Mouse (Mus musculus) intestine, postnatal 0 days (tissue): ENCODE measurements around the gene Srek1ip1. TPM values are rescaled to one million over a fixed set of nuclear protein-coding genes. Genes with fewer than 3 reads are reported as not detected.

Experiments
- ATAC-seq: fragments of 200-750 bp; cut with Nextera tagmentation; 2 replicates; pipeline ENCODE4 v1.8.0; 2017; ENCODE audit warnings: mild to moderate bottlenecking, moderate TSS enrichment, moderate library complexity
- H3K27ac ChIP-seq: fragments of 300-500 bp; sonication (generic); 2 replicates; pipeline ENCODE4 v1.5.1; 2014; ENCODE audit warnings: mild to moderate bottlenecking, low read depth, low read length, moderate library complexity
- H3K27me3 ChIP-seq: fragments of 300-500 bp; sonication (generic); replicated peaks from 2 replicates; pipeline ENCODE4 v1.6.1; 2014; ENCODE audit warnings: low read length, mixed read lengths; ENCODE audit not compliant: control insufficient read depth, insufficient read depth
- H3K36me3 ChIP-seq: fragments of 300-500 bp; sonication (generic); 2 replicates; pipeline ENCODE4 v1.6.1; 2014; ENCODE audit warnings: mild to moderate bottlenecking, moderate library complexity; ENCODE audit not compliant: control insufficient read depth, insufficient read depth
- H3K4me1 ChIP-seq: fragments of 300-500 bp; sonication (generic); replicated peaks from 2 replicates; pipeline ENCODE4 v1.6.1; 2014; ENCODE audit warnings: antibody characterized with exemption, low read length, mixed read lengths; ENCODE audit not compliant: control insufficient read depth, insufficient read depth
- H3K4me2 ChIP-seq: fragments of 300-500 bp; sonication (generic); replicated peaks from 2 replicates; pipeline ENCODE4 v1.6.1; 2014; ENCODE audit warnings: low read depth, mild to moderate bottlenecking, moderate library complexity
- H3K4me3 ChIP-seq: fragments of 300-500 bp; sonication (generic); 2 replicates; pipeline ENCODE4 v1.5.1; 2014; ENCODE audit warnings: low read depth, low read length
- H3K9ac ChIP-seq: fragments of 300-500 bp; sonication (generic); 2 replicates; pipeline ENCODE4 v1.6.1; 2014; ENCODE audit warnings: mild to moderate bottlenecking, low read depth, low read length
- H3K9me3 ChIP-seq: fragments of 300-500 bp; sonication (generic); 2 replicates; pipeline ENCODE4 v1.6.1; 2016; ENCODE audit warnings: mixed run types; ENCODE audit not compliant: control insufficient read depth
- CTCF ChIP-seq: sonication (generic); IDR thresholded peaks from 2 replicates; pipeline ENCODE4 v1.5.1; 2016; ENCODE audit warnings: low read depth, mild to moderate bottlenecking, control low read depth, antibody characterized with exemption, moderate library complexity
- WGBS: fragments of 180-500 bp; shearing (Covaris S2); extraction: QIAGEN DNeasy Blood & Tissue Kit; methylation state at CpG from one replicate; pipeline ENCODE4 v1.1.7; 2014; 5-methylcytosine and 5-hydroxymethylcytosine counted together
- polyA plus RNA-seq: library from polyadenylated mRNA; unstranded; fragments of >200 nt; fragmentation: Nextera tagmentation; extraction: Ambion mirVana; gene quantifications from 2 replicates; pipeline ENCODE4 v1.2.1, GENCODE M21; 2015

Srek1ip1 gene
- polyA plus RNA-seq, 1 experiment from 2014 or later = 23.3 TPM

DNA sequence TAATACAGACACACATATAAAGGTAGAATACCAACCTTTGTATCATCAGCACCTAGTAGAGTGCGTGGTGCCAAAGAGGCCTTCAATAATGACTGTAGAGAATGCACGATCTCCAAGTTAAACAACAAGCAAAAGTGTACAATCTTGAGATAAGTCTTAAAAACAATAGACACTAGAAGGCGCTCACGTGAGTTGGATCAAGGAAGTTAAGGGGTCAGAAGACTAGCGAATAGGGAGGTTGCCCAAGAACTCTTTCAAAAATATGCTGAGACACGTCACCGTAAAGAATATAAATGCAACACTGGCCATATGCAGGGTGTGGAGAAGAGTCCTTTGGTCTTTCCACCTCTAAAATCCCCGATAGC lies 24.0 kb downstream of the Srek1ip1 start:
- Histone ChIP-seq H3K4me3 (peak overlapping the region; percentile 93), H3K9me3 (no peaks in the 10 kb centered on the region), H3K9ac (peak overlapping the region; percentile 85), H3K27me3 (no peaks in the 10 kb centered on the region), H3K4me2 (peak overlapping the region; percentile 76), H3K27ac (peak overlapping the region; percentile 82), H3K4me1 (0 out of 2 replicates have a peak, but pooled peaks cover 4% of the 10 kb centered on the region), H3K36me3 (no peaks in the 10 kb centered on the region)
- 5% methylated on average over 8 of the region's 8 CpGs for WGBS
- no peak for ATAC-seq
- peak; percentile 39 for TF ChIP-seq CTCF

DNA sequence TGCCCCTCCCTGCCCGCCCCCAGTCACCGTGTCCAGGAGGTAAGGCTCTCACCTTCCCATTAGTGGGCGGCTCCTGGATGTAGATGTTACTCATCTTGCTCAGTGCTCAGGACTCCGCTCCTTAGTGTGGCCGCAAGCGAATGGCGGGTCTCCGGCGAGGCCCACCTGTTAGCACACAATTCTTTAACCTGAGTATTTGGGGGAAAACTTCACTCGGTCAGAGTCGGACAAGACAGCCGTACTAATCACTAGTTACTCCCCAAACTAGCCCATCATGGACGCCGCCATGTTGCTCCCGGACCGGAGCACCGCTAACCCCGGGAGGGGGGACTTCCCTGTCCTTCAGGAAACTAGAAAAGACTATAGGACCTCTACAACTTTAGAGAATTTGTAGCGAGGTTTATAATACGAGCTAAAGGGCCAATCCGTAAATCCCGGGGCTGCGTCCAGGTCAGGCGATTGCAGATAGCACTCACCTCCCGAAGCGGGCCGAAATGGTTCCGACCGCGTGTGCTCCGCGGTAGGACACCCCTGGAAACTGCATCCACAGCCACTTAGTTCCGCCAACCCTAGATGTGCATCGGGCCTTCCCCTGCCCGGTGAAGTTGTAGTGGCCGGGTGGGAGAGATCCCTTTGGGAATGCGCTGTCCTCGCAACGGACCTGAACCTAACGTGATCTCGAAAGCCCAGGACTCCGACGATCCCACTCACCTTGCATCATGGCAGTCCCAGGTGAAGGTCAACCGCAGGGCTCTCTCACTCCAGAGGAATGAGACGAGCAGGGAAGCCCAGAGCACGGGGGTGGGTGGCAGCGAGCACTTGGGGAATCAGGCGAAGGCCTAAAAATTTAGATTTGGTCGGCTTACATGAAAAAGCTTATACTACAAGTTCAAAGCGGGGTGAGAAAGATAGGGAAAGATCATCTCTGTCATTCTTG lies 24.6 kb downstream of the Srek1ip1 start, which contains the start of gene Cwc27:
Cwc27 (minus strand) TSS at position 508 of the 937 bp plus-strand sequence.
- no peaks in the 10 kb centered on the region for H3K36me3 ChIP-seq
- under 1% methylated on average over 50 of the region's 50 CpGs for WGBS
- H3K4me1 ChIP-seq = 0 out of 2 replicates have a peak, but pooled peaks cover 4% of the 10 kb centered on the region
- peak within 1 kb of the TSS; percentile 85 for H3K9ac ChIP-seq
- H3K4me2 ChIP-seq = peak within 1 kb of the TSS; percentile 76
- no peaks in the 10 kb centered on the region for H3K27me3 ChIP-seq
- H3K4me3 ChIP-seq = peak within 1 kb of the TSS; percentile 93
- 0 out of 2 replicates have a peak, but pooled peaks have one; percentile 5 for TF ChIP-seq CTCF
- peak within 1 kb of the TSS; percentile 82 for H3K27ac ChIP-seq
- no peaks in the 10 kb centered on the region for H3K9me3 ChIP-seq
- peak; percentile 94 for ATAC-seq

DNA sequence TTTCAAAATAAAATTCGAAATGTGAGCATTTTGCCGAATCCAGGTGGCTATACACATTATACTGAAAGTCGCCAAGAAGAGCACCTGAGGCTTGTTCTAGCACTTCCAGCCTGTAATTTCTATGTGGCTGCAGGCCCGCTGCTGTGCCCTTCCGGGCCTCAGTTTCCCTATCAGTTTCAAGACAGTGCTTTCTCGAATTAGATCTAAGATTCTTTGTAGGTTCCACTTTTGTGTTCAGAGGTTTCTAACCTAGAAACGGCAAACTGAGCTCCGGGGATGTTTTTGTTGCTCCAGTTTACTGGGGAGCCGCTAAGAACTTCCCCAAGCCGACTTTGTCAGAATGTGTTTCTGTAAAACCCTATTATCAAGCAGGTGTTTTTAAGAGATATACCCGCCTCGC lies 25.4 kb downstream of the Srek1ip1 start:
- H3K9ac ChIP-seq = peak overlapping the region; percentile 85
- H3K4me2 ChIP-seq = peak overlapping the region; percentile 76
- peak overlapping the region; percentile 93 for H3K4me3 ChIP-seq
- no peak for TF ChIP-seq CTCF
- H3K9me3 ChIP-seq = no peaks in the 10 kb centered on the region
- no peaks in the 10 kb centered on the region for H3K36me3 ChIP-seq
- H3K27ac ChIP-seq = no peak overlapping the region; the same call in 1 of the 2 replicates
- WGBS = 36% methylated on average over 12 of the region's 12 CpGs
- H3K27me3 ChIP-seq = no peaks in the 10 kb centered on the region
- ATAC-seq = no peak
- H3K4me1 ChIP-seq = 0 out of 2 replicates have a peak, but pooled peaks cover 4% of the 10 kb centered on the region

DNA sequence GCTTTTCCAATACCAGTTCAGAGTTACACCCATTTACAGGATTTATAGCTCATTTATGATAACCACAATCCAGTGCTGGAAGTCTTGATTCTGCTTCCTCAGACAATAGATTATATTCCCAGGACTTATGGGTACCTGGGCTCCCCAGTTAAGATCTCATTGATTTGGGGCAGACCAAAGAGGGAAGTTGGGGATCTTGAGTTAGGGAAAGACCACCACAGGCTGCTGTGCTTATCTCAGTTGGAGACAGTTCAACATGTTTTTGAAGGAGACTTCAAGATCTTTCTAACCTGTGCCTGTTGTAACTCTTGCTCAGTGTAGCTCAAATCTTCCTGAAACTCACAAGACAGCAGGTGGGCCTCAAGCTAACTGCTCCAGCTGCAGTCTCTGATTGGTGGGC lies 28.9 kb downstream of the Srek1ip1 start:
- ATAC-seq = no peak

DNA sequence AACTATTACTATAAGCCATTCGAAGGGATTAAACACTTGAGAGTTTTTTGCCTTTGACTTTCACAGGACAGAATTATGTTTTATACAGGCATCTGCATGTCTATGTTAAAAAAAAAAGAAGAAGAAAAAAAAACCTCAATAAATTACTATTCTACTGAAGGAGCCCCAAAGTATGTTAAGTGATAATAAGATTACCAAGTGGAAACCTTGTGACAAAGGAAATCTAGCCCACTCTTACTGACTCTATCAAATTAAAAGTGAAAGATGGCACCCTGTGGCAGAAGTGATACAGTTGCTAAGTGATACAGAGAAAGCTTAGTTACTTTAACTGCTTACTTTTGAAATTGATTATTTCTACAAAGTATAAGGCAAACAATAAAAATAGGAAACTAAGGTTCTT lies 29.6 kb downstream of the Srek1ip1 start:
- H3K9me3 ChIP-seq = no peaks in the 10 kb centered on the region
- 0 out of 2 replicates have a peak, but pooled peaks cover 4% of the 10 kb centered on the region for H3K4me1 ChIP-seq
- H3K9ac ChIP-seq = no peak overlapping the region
- TF ChIP-seq CTCF = no peak
- 91% methylated on average over 1 of the region's 1 CpGs for WGBS
- ATAC-seq = no peak
- no peak overlapping the region for H3K4me2 ChIP-seq
- no peak overlapping the region for H3K4me3 ChIP-seq
- no peaks in the 10 kb centered on the region for H3K27me3 ChIP-seq
- peaks cover 6% of the 10 kb centered on the region for H3K36me3 ChIP-seq
- no peak overlapping the region for H3K27ac ChIP-seq

More for the DNA sequence above, 28.9 kb downstream of the Srek1ip1 start:
- Histone ChIP-seq H3K9me3 (no peaks in the 10 kb centered on the region), H3K4me1 (0 out of 2 replicates have a peak, but pooled peaks cover 4% of the 10 kb centered on the region), H3K4me3 (no peak overlapping the region), H3K4me2 (no peak overlapping the region), H3K9ac (no peak overlapping the region), H3K27ac (no peak overlapping the region), H3K27me3 (no peaks in the 10 kb centered on the region), H3K36me3 (peaks cover 4% of the 10 kb centered on the region; the same call in 1 of the 2 replicates)
- TF ChIP-seq CTCF = no peak

DNA sequence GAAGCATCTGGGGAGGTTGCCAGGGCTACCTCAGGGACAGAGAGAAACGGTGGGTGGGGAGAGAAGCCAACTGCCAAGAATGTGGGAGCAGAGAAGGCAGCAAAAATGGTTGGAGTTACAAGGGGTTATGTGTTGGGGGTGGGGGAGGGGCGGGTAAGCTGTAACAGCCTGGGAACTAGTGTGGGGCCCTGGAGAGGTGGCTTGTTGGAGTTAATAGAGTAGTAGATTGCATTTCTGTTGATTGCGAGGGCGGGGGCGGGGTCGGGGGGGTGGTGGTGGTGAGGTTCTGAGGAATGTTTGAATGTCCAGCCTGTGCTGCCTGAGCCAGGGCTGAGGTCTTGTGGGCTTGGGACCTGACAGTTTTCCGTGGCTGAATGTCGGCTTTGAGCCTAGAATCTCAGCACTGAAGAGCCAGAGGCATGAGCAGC lies 30.1 kb downstream of the Srek1ip1 start:
- Histone ChIP-seq H3K9me3 (no peaks in the 10 kb centered on the region), H3K4me1 (0 out of 2 replicates have a peak, but pooled peaks cover 4% of the 10 kb centered on the region), H3K9ac (no peak overlapping the region), H3K4me2 (no peak overlapping the region; the same call in 1 of the 2 replicates), H3K4me3 (no peak overlapping the region), H3K27me3 (no peaks in the 10 kb centered on the region), H3K27ac (no peak overlapping the region), H3K36me3 (peaks cover 10% of the 10 kb centered on the region)
- ATAC-seq = peak; percentile 50
- WGBS = 34% methylated on average over 8 of the region's 8 CpGs
- no peak for TF ChIP-seq CTCF
